Mouse (Mus musculus) brain, embryonic 14.5 days (tissue): ENCODE data around the gene Slc38a9.

Experiments used
- CTCF ChIP-seq: fragments of 200-500 bp; IDR thresholded peaks from 2 replicates; pipeline ENCODE4 v1.5.1; 2012; ENCODE audit warnings: inconsistent platforms, mild to moderate bottlenecking, moderate library complexity, borderline replicate concordance; ENCODE audit not compliant: insufficient read depth, insufficient read length; ENCODE audit errors: extremely low read depth
- POLR2A ChIP-seq: fragments of 200-500 bp; IDR thresholded peaks from 2 replicates; pipeline ENCODE4 v1.6.1; 2012; ENCODE audit warnings: mild to moderate bottlenecking, inconsistent platforms, borderline replicate concordance; ENCODE audit not compliant: poor library complexity, insufficient read depth, insufficient read length, severe bottlenecking; ENCODE audit errors: extremely low read depth

DNA sequence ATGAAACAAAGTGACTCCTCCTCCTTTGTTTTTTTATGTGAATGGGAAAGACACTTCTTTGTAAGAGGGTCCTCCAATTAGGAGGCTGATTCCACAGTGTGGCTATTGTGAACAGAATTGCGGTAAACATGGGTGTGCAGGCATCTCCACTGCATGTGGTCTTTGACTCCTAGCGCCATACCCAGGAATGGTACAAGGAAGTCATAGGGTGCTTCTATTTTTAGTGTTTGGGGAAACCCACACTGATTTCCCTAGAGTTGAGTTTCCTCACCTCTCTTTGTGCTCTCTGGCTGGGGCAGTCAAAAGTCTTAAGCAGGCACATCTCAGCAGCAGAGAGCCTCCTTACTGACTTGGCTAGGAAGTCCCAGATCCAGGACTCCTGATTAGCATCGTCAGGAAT is 125.6 kb downstream of the Slc38a9 start:
- TF ChIP-seq POLR2A (no peak), CTCF (no peak)
